Mouse (Mus musculus): Measurements from ENCODE around the gene Brap.
"Not testable (repeated sequence)": the region's sequence is repeated elsewhere in the genome, so short reads cannot be mapped to it uniquely, and the experiment has no call there.

DNA sequence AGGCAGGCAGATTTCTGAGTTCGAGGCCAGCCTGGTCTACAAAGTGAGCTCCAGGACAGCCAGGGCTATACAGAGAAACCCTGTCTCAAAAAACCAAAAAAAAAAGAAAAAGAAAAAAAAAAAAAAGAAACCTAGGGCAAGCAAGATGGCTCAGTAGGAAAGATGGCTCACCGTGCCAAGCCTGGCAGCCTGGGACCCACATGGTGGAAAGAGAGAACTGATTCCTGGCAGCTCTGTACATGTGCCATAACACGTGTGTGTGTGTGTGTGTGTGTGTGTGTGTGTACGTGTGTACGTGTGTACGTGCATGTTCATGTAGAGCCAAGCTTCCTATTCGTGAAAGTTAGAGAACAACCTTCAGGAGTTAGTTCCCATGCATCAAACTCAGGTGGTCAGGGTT is 31.1 kb downstream of the Brap start:
- TF ChIP-seq POLR2A (IDR thresholded peaks at IDR 0.05; ENCODE audit: insufficient read depth, low read length); CTCF (IDR thresholded peaks at IDR 0.05; ENCODE audit: low read depth, low read length): not testable (repeated sequence)
